Mouse (Mus musculus): ENCODE results near the gene Thap7. TPM values are rescaled to one million over a fixed set of nuclear protein-coding genes. Genes with fewer than 3 reads are reported as not detected.

The Thap7 gene
- polyA plus RNA-seq, 1 experiment from 2014 or later: 53.4 TPM

GRCm38 (mm10) chr16:17563580-17563979 lies 32.6 kb upstream of the Thap7 start:
- Histone ChIP-seq H3K4me3 (ENCODE audit: low read depth, low read length) (no peak overlapping the region), H3K36me3 (ENCODE audit: insufficient read depth, low read length) (no peaks in the 10 kb centered on the region), H3K4me2 (replicated peaks; ENCODE audit: low read depth, low read length) (no peak overlapping the region), H3K4me1 (ENCODE audit: insufficient read depth, low read depth, low read length) (peaks cover 4% of the 10 kb centered on the region; the same call in 1 of the 2 replicates), H3K27ac (ENCODE audit: low read length) (no peak overlapping the region), H3K9me3 (ENCODE audit: low read length) (no peaks in the 10 kb centered on the region), H3K9ac (replicated peaks; ENCODE audit: low read depth) (no peak overlapping the region), H3K27me3 (replicated peaks; ENCODE audit: insufficient read depth, low read length) (0 out of 2 replicates have a peak, but pooled peaks cover 4% of the 10 kb centered on the region)
- TF ChIP-seq CTCF (IDR thresholded peaks at IDR 0.05): no peak
- no peak for TF ChIP-seq EP300 (IDR thresholded peaks at IDR 0.05)
- no peak for DNase-seq (ENCODE audit: low spot score)
- WGBS: 7% methylated on average over 1 of the region's 1 CpGs
- ATAC-seq: no peak

- H3K4me3 ChIP-seq (ENCODE audit: low read depth, low read length): peak within 1 kb of the TSS; percentile 11; the same call in 1 of the 2 replicates
- H3K4me2 ChIP-seq (replicated peaks; ENCODE audit: low read depth, low read length): peak within 1 kb of the TSS; percentile 61
- ATAC-seq: peak; percentile 53
- peak within 1 kb of the TSS; percentile 55 for H3K27ac ChIP-seq (ENCODE audit: low read length)
- 0 out of 2 replicates have a peak, but pooled peaks cover 4% of the 10 kb centered on the region for H3K27me3 ChIP-seq (replicated peaks; ENCODE audit: insufficient read depth, low read length)
- 4% methylated on average over 10 of the region's 10 CpGs for WGBS
- no peaks in the 10 kb centered on the region for H3K36me3 ChIP-seq (ENCODE audit: insufficient read depth, low read length)
- H3K9ac ChIP-seq (replicated peaks; ENCODE audit: low read depth): peak within 1 kb of the TSS; percentile 29; the same call in 1 of the 2 replicates
- no peak for TF ChIP-seq CTCF (IDR thresholded peaks at IDR 0.05)
- no peak for TF ChIP-seq EP300 (IDR thresholded peaks at IDR 0.05)
- no peaks in the 10 kb centered on the region for H3K9me3 ChIP-seq (ENCODE audit: low read length)
- peaks cover 4% of the 10 kb centered on the region; the same call in 1 of the 2 replicates for H3K4me1 ChIP-seq (ENCODE audit: insufficient read depth, low read depth, low read length)
- peak; percentile 70 for DNase-seq (ENCODE audit: low spot score)
These were observed 30.8 kb upstream of the Thap7 start, which contains the start of gene P2rx6 for GRCm38 (mm10) chr16:17561751-17562208. TSS of gene P2rx6 (plus strand) at chr16:17561885.

- Histone ChIP-seq H3K4me2 (replicated peaks; ENCODE audit: low read depth, low read length) (peak within 1 kb of the TSS; percentile 61), H3K4me1 (ENCODE audit: insufficient read depth, low read depth, low read length) (peaks cover 4% of the 10 kb centered on the region; the same call in 1 of the 2 replicates), H3K27ac (ENCODE audit: low read length) (peak within 1 kb of the TSS; percentile 55), H3K27me3 (replicated peaks; ENCODE audit: insufficient read depth, low read length) (0 out of 2 replicates have a peak, but pooled peaks cover 4% of the 10 kb centered on the region), H3K9ac (replicated peaks; ENCODE audit: low read depth) (peak within 1 kb of the TSS; percentile 29; the same call in 1 of the 2 replicates), H3K4me3 (ENCODE audit: low read depth, low read length) (peak within 1 kb of the TSS; percentile 11; the same call in 1 of the 2 replicates), H3K36me3 (ENCODE audit: insufficient read depth, low read length) (no peaks in the 10 kb centered on the region), H3K9me3 (ENCODE audit: low read length) (no peaks in the 10 kb centered on the region)
- TF ChIP-seq CTCF (IDR thresholded peaks at IDR 0.05): no peak
- ATAC-seq (peak; percentile 94), DNase-seq (ENCODE audit: low spot score) (peak; percentile 91)
- under 1% methylated on average over 22 of the region's 22 CpGs for WGBS
These were observed 30.3 kb upstream of the Thap7 start, which contains the start of gene Lrrc74b for GRCm38 (mm10) chr16:17561128-17561750. TSS of gene Lrrc74b (minus strand) at chr16:17561247.

GRCm38 (mm10) chr16:17559396-17560027 lies 28.6 kb upstream of the Thap7 start:
- 0 out of 2 replicates have a peak, but pooled peaks cover 4% of the 10 kb centered on the region for H3K27me3 ChIP-seq (replicated peaks; ENCODE audit: insufficient read depth, low read length)
- H3K36me3 ChIP-seq (ENCODE audit: insufficient read depth, low read length): no peaks in the 10 kb centered on the region
- no peak for TF ChIP-seq EP300 (IDR thresholded peaks at IDR 0.05)
- TF ChIP-seq CTCF (IDR thresholded peaks at IDR 0.05): no peak
- H3K4me3 ChIP-seq (ENCODE audit: low read depth, low read length): no peak overlapping the region
- 68% methylated on average over 9 of the region's 9 CpGs for WGBS
- H3K9me3 ChIP-seq (ENCODE audit: low read length): no peaks in the 10 kb centered on the region
- ATAC-seq (no peak), DNase-seq (ENCODE audit: low spot score) (no peak)
- H3K9ac ChIP-seq (replicated peaks; ENCODE audit: low read depth): no peak overlapping the region
- no peak overlapping the region for H3K27ac ChIP-seq (ENCODE audit: low read length)
- no peak overlapping the region; the same call in 1 of the 2 replicates for H3K4me2 ChIP-seq (replicated peaks; ENCODE audit: low read depth, low read length)
- H3K4me1 ChIP-seq (ENCODE audit: insufficient read depth, low read depth, low read length): peaks cover 4% of the 10 kb centered on the region; the same call in 1 of the 2 replicates

- Histone ChIP-seq H3K27ac (ENCODE audit: low read length) (no peak overlapping the region), H3K4me1 (ENCODE audit: insufficient read depth, low read depth, low read length) (peaks cover 4% of the 10 kb centered on the region; the same call in 1 of the 2 replicates), H3K9me3 (ENCODE audit: low read length) (no peaks in the 10 kb centered on the region), H3K9ac (replicated peaks; ENCODE audit: low read depth) (no peak overlapping the region), H3K36me3 (ENCODE audit: insufficient read depth, low read length) (no peaks in the 10 kb centered on the region), H3K27me3 (replicated peaks; ENCODE audit: insufficient read depth, low read length) (0 out of 2 replicates have a peak, but pooled peaks cover 4% of the 10 kb centered on the region), H3K4me3 (ENCODE audit: low read depth, low read length) (no peak overlapping the region), H3K4me2 (replicated peaks; ENCODE audit: low read depth, low read length) (peak overlapping the region; percentile 19; the same call in 1 of the 2 replicates)
- 0% methylated on average over 5 of the region's 5 CpGs for WGBS
- ATAC-seq (no peak), DNase-seq (ENCODE audit: low spot score) (peak; percentile 47)
- TF ChIP-seq CTCF (IDR thresholded peaks at IDR 0.05) (no peak), EP300 (IDR thresholded peaks at IDR 0.05) (no peak)
These were observed 27.9 kb upstream of the Thap7 start for GRCm38 (mm10) chr16:17558811-17559210.

GRCm38 (mm10) chr16:17557947-17558480 lies 27.1 kb upstream of the Thap7 start:
- Histone ChIP-seq H3K9ac (replicated peaks; ENCODE audit: low read depth) (no peak overlapping the region), H3K4me3 (ENCODE audit: low read depth, low read length) (no peak overlapping the region), H3K27me3 (replicated peaks; ENCODE audit: insufficient read depth, low read length) (0 out of 2 replicates have a peak, but pooled peaks cover 4% of the 10 kb centered on the region), H3K36me3 (ENCODE audit: insufficient read depth, low read length) (no peaks in the 10 kb centered on the region), H3K27ac (ENCODE audit: low read length) (no peak overlapping the region), H3K4me1 (ENCODE audit: insufficient read depth, low read depth, low read length) (peaks cover 4% of the 10 kb centered on the region; the same call in 1 of the 2 replicates), H3K4me2 (replicated peaks; ENCODE audit: low read depth, low read length) (peak overlapping the region; percentile 19), H3K9me3 (ENCODE audit: low read length) (no peaks in the 10 kb centered on the region)
- no peak for TF ChIP-seq EP300 (IDR thresholded peaks at IDR 0.05)
- TF ChIP-seq CTCF (IDR thresholded peaks at IDR 0.05): peak; percentile 99
- ATAC-seq: no peak
- 4% methylated on average over 5 of the region's 5 CpGs for whole genome bisulfite sequencing
- peak; percentile 79 for DNase-seq (ENCODE audit: low spot score)

Data from lung, postnatal 0 days (tissue).